Mouse (Mus musculus): ENCODE data around the gene Syn3. TPM values are rescaled to one million over a fixed set of nuclear protein-coding genes. Genes with fewer than 3 reads are reported as not detected.
"Not testable (repeated sequence)": the region's sequence is repeated elsewhere in the genome, so short reads cannot be mapped to it uniquely, and the experiment has no call there.

Gene Syn3
- polyA plus RNA-seq, 1 experiment: 0.84 TPM

DNA sequence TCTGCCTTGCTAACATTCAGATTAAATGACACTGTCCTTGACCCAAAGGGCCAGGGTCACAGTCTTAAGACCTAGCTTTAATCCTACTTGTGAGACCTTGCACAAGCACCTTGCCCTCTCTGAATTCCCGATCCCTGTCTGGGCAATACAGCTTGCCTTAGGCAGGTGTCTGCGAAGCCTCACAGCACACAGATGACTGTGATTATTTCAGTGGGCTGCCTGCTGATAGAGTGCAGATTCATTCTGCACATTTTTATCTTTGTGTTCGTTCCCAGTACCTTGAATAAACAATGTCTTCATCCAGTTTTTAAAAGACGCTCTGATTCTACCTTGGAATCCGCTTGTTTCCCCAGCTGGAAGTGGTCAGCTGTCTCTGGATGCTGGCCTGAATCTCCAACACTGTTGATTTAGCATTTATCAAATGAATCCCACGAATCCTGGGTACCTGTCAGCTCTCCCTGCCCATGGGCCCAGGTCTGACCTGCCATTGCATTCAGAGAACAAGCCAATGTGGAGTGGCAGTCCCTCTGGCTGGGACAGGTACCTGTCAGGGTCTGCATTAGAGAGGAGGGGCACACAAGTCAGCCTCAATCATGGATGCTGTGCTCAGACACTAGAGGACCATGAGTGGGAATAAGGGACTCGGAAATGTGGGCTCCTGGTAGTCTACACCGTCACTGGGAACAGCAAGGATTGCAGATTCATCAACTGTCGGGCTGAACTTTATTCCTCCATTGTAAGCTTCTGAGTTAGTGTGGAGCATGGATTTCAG, 117.4 kb downstream of the Syn3 start:
- Histone ChIP-seq H3K27ac (ENCODE audit: control insufficient read depth, insufficient read depth, low read length) (no peak overlapping the region), H3K27me3 (ENCODE audit: control insufficient read depth, insufficient read depth, low read length) (no peaks in the 10 kb centered on the region), H3K36me3 (ENCODE audit: control insufficient read depth, insufficient read depth, low read length) (no peaks in the 10 kb centered on the region), H3K4me1 (replicated peaks; ENCODE audit: control insufficient read depth, insufficient read depth, low read length) (no peaks in the 10 kb centered on the region; the same call in 1 of the 2 replicates), H3K4me3 (ENCODE audit: control insufficient read depth, insufficient read depth, low read length) (no peak overlapping the region)
- WGBS: 90% methylated on average over 9 of the region's 9 CpGs
- no peak for TF ChIP-seq POLR2A (IDR thresholded peaks at IDR 0.05; ENCODE audit: control insufficient read depth, extremely low read depth, insufficient read depth, low read length, poor library complexity)
- no peak for DNase-seq

DNA sequence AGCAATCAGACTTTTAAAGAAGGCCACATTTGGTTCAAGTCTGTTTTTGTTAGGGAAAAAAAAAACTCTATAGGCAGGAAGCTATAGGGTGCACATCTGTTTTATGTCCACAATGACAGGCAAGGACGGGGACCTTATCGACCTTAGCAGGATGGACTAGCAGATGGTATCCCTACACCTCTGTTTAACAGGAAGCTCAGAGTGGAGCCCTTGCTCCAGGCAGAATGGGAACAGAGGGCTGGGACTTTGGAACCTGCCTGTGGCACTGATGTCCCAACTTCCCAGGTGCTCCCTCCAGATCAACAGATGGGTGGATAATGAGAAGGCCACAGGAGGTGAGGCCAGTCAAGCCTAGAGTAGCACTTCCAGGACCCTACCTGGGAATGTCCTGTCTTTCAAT, 118.1 kb downstream of the Syn3 start:
- TF ChIP-seq CTCF (IDR thresholded peaks at IDR 0.05; ENCODE audit: borderline replicate concordance, control insufficient read depth, extremely low read depth, insufficient read depth, low read length, poor library complexity) (no peak), POLR2A (IDR thresholded peaks at IDR 0.05; ENCODE audit: control insufficient read depth, extremely low read depth, insufficient read depth, low read length, poor library complexity) (no peak)
- Histone ChIP-seq H3K27ac (ENCODE audit: control insufficient read depth, insufficient read depth, low read length) (no peak overlapping the region), H3K4me1 (replicated peaks; ENCODE audit: control insufficient read depth, insufficient read depth, low read length) (no peaks in the 10 kb centered on the region; the same call in 1 of the 2 replicates), H3K36me3 (ENCODE audit: control insufficient read depth, insufficient read depth, low read length) (no peaks in the 10 kb centered on the region), H3K4me3 (ENCODE audit: control insufficient read depth, insufficient read depth, low read length) (no peak overlapping the region), H3K27me3 (ENCODE audit: control insufficient read depth, insufficient read depth, low read length) (no peaks in the 10 kb centered on the region)
- WGBS: 88% methylated on average over 2 of the region's 2 CpGs
- no peak for DNase-seq

DNA sequence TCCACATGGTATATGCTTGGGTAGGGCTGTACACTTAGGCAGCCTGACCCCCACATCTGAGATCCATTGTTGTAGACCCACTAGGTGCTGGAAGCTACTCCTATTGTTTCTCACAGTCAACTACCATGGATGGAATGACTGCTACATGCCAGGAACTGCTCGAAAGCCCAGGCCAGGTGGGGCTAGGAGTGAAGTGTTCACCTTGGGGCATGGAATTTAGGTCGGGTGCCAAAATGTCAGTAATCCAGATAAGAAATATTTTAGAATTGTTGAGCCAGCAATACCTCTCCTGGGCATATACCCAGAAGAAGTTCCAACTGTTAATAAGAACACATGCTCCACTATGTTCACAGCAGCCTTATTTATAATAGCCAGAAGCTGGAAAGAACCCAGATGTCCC, 119.9 kb downstream of the Syn3 start:
- not testable (repeated sequence) for H3K27ac ChIP-seq (ENCODE audit: control insufficient read depth, insufficient read depth, low read length); DNase-seq; H3K4me1 ChIP-seq (replicated peaks; ENCODE audit: control insufficient read depth, insufficient read depth, low read length); H3K4me3 ChIP-seq (ENCODE audit: control insufficient read depth, insufficient read depth, low read length); H3K36me3 ChIP-seq (ENCODE audit: control insufficient read depth, insufficient read depth, low read length); H3K27me3 ChIP-seq (ENCODE audit: control insufficient read depth, insufficient read depth, low read length)
- WGBS: 86% methylated on average over 2 of the region's 2 CpGs

DNA sequence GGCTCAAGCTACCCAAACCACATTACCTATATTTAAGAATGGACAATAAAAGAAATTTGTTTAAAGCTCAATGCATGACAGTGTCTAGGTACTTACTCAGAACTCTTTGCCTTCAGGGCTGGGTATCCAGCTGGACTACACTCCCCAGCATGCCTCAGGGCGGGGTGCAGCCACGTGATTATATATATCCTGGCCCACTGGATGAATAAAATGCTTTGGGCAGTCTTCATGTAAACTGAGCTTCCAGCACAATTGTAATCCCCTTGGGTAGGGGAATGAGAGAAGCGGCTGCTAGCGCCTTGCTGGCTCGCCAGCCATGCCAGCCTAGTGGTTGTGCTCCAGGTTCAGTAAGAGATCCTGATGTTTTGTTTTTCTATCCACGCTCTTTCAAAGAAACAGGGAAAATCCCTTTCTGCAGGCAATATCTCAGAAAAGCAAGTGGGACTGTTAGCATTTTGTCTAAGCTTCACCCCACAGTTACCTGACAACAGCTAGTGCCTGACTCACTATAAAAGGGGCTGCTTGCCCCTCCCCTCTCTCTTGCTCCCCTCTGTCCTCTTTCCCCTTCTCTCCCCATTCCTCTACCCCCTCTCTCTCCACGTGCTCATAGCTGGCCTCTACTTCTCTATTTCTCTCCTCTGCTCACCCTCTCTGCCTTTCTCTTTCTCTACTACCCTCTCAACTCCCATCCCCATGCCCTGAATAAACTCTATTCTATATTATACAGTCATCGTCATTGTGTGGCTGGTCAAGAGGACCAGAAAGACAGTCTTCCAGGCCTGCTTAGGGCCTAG, 122.1 kb downstream of the Syn3 start:
- WGBS: 83% methylated on average over 8 of the region's 8 CpGs

DNA sequence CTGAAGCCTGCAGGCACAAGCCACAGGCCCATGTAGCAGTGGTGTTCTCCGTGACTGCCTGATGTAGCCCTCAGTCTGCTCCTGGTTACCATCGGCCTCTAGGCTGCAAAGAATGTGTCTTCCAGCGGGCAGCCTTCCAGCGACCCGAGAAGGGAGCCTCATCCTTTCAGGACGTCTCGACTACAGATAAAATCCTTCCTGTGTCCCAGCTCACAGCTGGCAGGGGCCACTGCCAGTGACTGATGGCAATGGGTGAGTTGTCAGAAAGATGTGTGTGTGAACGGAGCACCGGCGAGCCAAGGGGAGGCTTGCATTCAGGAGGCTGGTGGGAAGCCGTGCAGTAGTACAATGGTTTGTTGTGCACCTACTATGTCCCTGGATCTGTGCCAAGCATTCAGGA, 122.8 kb downstream of the Syn3 start:
- Histone ChIP-seq H3K27me3 (ENCODE audit: control insufficient read depth, insufficient read depth, low read length) (no peaks in the 10 kb centered on the region), H3K36me3 (ENCODE audit: control insufficient read depth, insufficient read depth, low read length) (no peaks in the 10 kb centered on the region), H3K27ac (ENCODE audit: control insufficient read depth, insufficient read depth, low read length) (no peak overlapping the region), H3K4me3 (ENCODE audit: control insufficient read depth, insufficient read depth, low read length) (no peak overlapping the region), H3K4me1 (replicated peaks; ENCODE audit: control insufficient read depth, insufficient read depth, low read length) (no peaks in the 10 kb centered on the region)
- WGBS: 95% methylated on average over 11 of the region's 11 CpGs
- DNase-seq: no peak
- TF ChIP-seq CTCF (IDR thresholded peaks at IDR 0.05; ENCODE audit: borderline replicate concordance, control insufficient read depth, extremely low read depth, insufficient read depth, low read length, poor library complexity) (no peak), POLR2A (IDR thresholded peaks at IDR 0.05; ENCODE audit: control insufficient read depth, extremely low read depth, insufficient read depth, low read length, poor library complexity) (no peak)

More for the DNA sequence above, 122.1 kb downstream of the Syn3 start:
- Histone ChIP-seq H3K4me3 (ENCODE audit: control insufficient read depth, insufficient read depth, low read length) (no peak overlapping the region), H3K27me3 (ENCODE audit: control insufficient read depth, insufficient read depth, low read length) (no peaks in the 10 kb centered on the region), H3K4me1 (replicated peaks; ENCODE audit: control insufficient read depth, insufficient read depth, low read length) (no peaks in the 10 kb centered on the region), H3K27ac (ENCODE audit: control insufficient read depth, insufficient read depth, low read length) (no peak overlapping the region), H3K36me3 (ENCODE audit: control insufficient read depth, insufficient read depth, low read length) (no peaks in the 10 kb centered on the region)
- TF ChIP-seq CTCF (IDR thresholded peaks at IDR 0.05; ENCODE audit: borderline replicate concordance, control insufficient read depth, extremely low read depth, insufficient read depth, low read length, poor library complexity): no peak
- TF ChIP-seq POLR2A (IDR thresholded peaks at IDR 0.05; ENCODE audit: control insufficient read depth, extremely low read depth, insufficient read depth, low read length, poor library complexity): no peak
- DNase-seq: no peak

DNA sequence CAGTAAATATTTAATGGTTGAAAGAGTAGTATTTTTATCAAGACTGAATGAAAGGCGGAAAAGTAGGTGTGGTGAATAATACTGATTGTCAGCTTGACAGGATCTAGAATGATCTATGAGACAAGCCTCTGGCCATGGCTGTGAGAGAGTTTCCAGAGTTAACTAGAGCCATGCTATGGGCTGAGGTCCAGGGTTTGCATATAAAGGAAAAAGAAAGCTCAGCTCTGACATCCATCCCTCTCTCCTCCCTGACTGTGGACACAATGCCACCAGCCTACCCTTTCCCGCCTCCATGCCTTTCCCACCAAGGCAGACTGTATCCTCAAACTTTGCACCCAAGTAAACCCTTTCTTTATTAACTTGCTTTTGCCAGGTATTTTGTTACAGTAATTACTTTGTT, 124.6 kb downstream of the Syn3 start:
- H3K27ac ChIP-seq (ENCODE audit: control insufficient read depth, insufficient read depth, low read length): no peak overlapping the region
- no peak for TF ChIP-seq POLR2A (IDR thresholded peaks at IDR 0.05; ENCODE audit: control insufficient read depth, extremely low read depth, insufficient read depth, low read length, poor library complexity)
- no peak for TF ChIP-seq CTCF (IDR thresholded peaks at IDR 0.05; ENCODE audit: borderline replicate concordance, control insufficient read depth, extremely low read depth, insufficient read depth, low read length, poor library complexity)
- H3K4me1 ChIP-seq (replicated peaks; ENCODE audit: control insufficient read depth, insufficient read depth, low read length): no peaks in the 10 kb centered on the region
- no peak overlapping the region for H3K4me3 ChIP-seq (ENCODE audit: control insufficient read depth, insufficient read depth, low read length)
- no peak for DNase-seq
- no peaks in the 10 kb centered on the region for H3K36me3 ChIP-seq (ENCODE audit: control insufficient read depth, insufficient read depth, low read length)
- H3K27me3 ChIP-seq (ENCODE audit: control insufficient read depth, insufficient read depth, low read length): no peaks in the 10 kb centered on the region
- 89% methylated on average over 2 of the region's 2 CpGs for WGBS

Data from thymus, adult 2 months (tissue).